Mouse (Mus musculus): Measurements from ENCODE around the gene Slc2a3.

Slc2a3 gene

DNA sequence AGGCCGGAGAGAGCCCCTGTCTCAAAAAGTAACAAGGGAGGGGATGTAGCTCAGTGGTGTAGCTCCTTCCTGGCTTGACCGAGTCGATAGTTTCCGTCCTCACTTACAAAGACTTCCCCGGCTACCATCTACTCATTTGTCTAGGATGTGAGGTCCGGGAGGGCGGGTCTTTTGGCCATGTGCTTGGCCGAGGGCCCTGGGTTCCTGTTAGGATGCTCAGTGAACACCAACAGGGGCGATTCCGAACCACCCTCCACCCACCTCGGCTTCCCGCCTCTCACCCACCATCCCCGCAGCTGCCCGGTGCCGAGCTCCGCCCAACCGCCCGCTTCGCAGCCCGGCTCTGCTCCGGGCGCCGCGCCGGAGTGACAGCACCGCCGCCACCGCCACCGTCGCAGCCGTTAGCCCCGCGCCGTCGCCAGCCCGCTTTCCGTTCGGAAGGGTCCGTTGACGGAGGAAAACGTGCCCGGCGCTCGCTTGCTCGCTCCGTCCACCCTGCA is at the start of gene Slc2a3:
TSS of gene Slc2a3 (minus strand) at position 340 of the 500 bp plus-strand sequence.
- 1% methylated on average over 46 of the region's 46 CpGs for WGBS

DNA sequence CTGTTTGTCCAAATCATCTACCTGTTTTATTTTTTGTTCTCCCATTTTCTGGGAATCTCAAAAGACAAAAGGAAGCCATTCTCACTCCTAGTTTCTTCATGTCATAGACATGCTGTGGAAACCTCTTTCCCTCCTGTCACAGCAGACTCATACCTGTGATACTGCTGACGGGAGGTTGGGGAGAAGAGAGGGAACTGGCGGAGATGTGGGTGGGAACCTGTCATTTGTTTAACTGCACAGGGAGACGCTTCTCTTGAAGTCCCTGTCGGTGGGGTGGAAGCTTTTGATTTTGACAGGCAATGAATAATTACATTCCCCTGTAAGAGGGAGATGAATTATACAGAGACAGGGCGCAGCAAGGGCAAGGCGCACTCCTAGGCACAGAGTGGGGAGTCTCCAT is 42.3 kb upstream of the Slc2a3 start:
- WGBS: 90% methylated on average over 6 of the region's 6 CpGs

- WGBS: 94% methylated on average over 5 of the region's 5 CpGs
Measured at GRCm38 (mm10) chr6:122837539-122837938, 36.1 kb upstream of the Slc2a3 start.

- 98% methylated on average over 3 of the region's 3 CpGs for WGBS
Measured at GRCm38 (mm10) chr6:122836974-122837373, 35.5 kb upstream of the Slc2a3 start.

- WGBS: 70% methylated on average over 4 of the region's 4 CpGs
Measured at GRCm38 (mm10) chr6:122834365-122834764, 32.9 kb upstream of the Slc2a3 start.

- WGBS: 55% methylated on average over 7 of the region's 7 CpGs
Measured at GRCm38 (mm10) chr6:122832880-122833279, 31.4 kb upstream of the Slc2a3 start.

DNA sequence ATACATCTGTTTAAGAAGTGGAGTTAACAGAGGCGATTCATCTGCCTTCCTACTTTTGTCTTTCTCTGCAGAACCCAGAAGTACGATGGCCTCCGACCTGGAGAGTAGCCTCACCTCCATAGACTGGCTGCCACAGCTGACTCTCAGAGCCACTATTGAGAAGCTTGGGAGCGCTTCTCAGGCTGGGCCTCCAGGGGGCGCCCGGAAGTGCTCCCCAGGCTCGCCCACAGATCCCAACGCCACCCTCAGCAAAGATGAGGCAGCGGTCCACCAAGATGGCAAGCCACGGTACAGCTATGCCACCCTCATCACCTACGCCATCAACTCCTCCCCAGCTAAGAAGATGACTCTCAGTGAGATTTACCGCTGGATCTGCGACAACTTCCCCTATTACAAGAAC is 26.6 kb upstream of the Slc2a3 start:
- WGBS: 52% methylated on average over 13 of the region's 13 CpGs

DNA sequence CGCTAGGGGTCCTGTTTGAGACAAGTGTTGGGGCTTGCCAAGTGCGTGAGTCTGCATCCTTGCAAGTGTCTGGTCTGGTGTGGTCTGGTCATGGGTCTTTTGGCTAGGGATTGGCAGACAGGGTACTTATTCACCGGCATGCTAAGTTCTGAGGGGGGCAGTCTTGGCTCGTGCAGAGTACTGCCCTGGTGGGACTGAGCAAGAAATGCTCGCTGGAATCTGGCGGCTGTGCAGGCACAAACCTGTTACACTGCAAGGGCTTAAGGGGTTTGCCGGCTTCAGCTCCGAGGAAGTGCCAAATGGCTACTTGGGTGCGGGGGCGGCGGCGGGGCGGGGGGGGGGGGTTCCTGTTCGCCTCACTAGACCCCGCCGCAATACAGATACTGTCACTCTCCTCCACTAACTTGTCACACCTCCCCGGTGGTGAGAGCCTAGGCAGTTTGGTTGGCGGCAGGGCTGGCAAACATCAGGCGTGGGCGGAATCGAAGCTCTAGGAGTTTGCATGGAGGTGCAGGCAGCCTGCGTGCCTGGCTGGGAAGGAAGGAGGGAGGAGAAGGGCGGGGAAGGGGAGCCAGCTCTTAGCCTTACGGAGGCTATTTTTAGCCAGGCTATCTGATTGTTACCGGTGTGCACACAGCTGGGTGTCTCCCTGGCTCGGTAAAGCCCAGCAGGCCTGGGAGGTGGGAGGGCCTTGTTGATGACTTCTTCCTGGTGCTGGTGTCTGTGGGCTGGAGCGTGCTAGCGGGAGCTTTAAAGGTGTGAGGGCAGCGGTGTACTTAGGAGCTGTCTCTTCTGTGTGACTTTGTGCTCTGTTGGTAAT is 24.7 kb upstream of the Slc2a3 start:
- 5% methylated on average over 29 of the region's 29 CpGs for WGBS

DNA sequence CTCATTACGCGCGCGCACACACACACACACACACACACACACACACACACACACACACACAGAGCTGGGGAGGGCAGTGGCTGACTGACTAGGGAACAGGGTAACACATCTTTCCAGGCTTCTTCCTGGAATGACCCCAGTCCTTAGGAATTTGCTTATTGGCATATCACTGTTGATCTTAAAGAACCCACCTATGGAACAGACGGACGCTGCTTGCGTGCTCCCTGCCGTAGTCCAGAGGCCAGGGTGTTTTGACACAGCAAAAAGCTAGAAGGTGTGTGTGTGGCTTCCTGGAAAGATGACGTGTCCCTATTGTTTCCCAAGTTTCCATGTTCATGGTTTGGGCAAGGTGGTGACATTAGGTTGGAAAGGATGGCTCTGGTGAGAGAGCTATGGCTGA is 23.7 kb upstream of the Slc2a3 start:
- WGBS: 94% methylated on average over 9 of the region's 9 CpGs

GRCm38 (mm10) chr6:122824086-122824485 is 22.6 kb upstream of the Slc2a3 start:
- 59% methylated on average over 10 of the region's 10 CpGs for WGBS

- 66% methylated on average over 9 of the region's 9 CpGs for WGBS
Measured at GRCm38 (mm10) chr6:122821822-122822221, 20.4 kb upstream of the Slc2a3 start.

DNA sequence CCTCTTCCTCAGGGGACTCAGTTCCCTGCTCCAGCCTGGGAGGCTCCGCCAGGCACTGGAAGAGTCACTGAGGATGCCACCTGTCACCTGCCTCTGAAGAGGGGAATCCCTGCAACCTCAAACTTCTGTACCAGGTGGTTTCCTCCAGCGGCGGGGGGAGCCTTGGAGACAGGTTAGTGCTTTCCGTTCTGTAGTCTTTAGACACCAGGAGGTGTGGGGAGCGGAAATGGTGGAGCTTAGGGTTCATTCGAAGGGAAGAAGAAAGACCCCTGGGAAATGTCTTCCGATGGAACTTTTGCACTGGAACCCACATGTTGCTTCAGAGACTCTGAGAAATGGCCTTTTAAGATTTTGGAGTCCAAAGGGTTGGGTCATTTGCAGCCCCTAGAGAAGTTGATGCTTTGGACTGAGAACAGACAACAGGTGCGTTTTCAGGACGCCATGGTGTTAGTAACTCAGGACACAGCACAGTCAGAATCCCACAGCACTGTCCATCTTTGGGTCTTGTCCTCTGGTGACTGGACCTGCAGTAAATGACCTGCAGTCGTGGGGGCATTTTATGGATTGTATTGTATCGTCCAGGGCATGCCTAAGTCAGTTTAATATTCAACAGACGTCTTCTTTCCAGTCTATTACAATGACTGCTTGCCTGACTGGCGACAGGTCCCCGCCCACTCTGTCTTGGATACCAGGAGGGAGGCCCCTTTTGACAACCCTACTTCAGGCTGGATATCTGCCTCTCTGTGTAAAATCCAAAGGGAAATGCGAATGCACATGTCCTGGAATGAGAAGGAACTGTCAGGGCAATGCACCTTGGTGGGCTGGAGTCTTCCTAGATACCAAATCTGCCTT is 19.6 kb upstream of the Slc2a3 start:
- 18% methylated on average over 15 of the region's 15 CpGs for WGBS

DNA sequence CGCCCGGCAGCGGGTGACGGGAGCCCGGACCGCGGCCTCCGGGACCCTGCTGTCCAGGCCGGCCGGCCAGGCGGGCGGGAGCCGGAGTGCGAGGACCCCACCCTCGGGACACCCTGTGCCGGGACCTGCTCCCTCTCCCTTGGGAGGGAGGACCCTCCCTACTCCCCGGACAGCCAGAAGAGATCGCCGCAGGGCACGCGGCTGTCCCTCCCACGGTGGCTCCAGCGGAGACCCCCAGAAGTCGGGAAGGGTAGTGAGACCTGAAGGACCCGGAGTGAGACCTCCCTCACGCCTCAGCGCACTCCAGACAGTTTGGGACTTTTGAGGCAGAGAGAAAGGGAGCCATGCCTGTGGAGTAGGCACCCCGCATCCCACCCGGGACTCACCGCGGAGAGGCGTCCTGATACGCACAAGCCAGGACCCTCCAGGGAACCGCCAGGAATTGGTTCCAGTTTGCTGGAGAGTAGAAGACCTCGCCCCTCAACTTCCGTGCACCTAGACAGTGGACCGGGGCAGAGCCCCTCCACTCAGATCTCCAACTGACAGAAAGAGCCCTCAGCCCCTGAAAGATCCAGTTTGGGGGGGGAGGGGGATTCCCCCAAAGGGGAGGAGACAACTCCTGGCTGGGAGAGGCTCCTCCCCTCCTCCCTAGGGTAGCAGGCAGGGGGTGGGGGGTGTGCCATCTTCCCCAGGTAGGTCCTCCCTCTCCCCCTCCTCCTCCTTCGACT is 18.8 kb upstream of the Slc2a3 start:
- under 1% methylated on average over 38 of the region's 38 CpGs for WGBS

- WGBS: under 1% methylated on average over 55 of the region's 61 CpGs
Measured at GRCm38 (mm10) chr6:122819306-122820070, 18.0 kb upstream of the Slc2a3 start, which contains the start of gene Foxj2. Gene Foxj2 (plus strand): TSS chr6:122819914.

- WGBS: 85% methylated on average over 4 of the region's 4 CpGs
Measured at GRCm38 (mm10) chr6:122813640-122814039, 12.2 kb upstream of the Slc2a3 start.

- WGBS: 93% methylated on average over 4 of the region's 4 CpGs
Measured at GRCm38 (mm10) chr6:122812716-122813115, 11.3 kb upstream of the Slc2a3 start.

GRCm38 (mm10) chr6:122811771-122812600 is 10.5 kb upstream of the Slc2a3 start:
- 26% methylated on average over 16 of the region's 16 CpGs for WGBS

- 1% methylated on average over 37 of the region's 38 CpGs for WGBS
Measured at GRCm38 (mm10) chr6:122811280-122811652, 9.8 kb upstream of the Slc2a3 start.

DNA sequence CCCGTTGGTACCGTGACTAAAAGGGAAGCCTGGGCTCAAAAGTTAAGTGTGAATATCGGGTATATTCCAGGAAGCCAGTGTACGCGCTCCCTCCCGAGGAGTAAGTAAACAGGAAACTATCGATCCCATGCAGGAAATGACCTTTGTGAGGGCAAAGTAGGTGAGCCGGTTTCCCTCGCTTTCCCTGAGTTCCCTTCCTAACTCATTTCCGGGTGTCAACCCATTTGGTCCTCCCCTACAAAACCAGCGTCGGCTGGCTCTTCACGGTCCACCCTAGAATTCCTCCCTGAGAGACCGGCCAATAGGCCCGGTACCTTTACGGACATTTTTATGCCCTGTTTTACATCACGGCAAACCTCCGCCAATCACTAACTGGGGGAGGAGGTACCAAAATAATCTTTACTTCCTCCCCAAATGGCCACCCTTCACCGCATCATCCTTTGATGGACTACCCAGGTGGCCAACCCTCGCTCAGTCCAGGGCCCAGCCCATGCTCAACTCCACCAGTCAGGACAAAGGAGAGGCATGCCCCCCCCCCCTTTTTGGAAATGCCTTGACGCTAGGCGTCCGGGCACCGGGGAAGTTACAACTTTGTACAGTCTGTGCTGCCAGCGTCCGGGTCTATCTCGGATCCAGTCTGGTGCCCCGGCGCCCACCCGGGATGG is 9.3 kb upstream of the Slc2a3 start:
- WGBS: 2% methylated on average over 30 of the region's 30 CpGs

Data from cerebral cortex, adult 2 months (tissue).